Mouse (Mus musculus) lung, adult 2 months (tissue): ENCODE measurements around the gene Dclk1. TPM values are rescaled to one million over a fixed set of nuclear protein-coding genes. Genes with fewer than 3 reads are reported as not detected.

Experiments
- DNase-seq: peaks from one replicate; pipeline ENCODE4 v3.0.0; 2022
- H3K4me1 ChIP-seq: fragments of 200-500 bp; 2 replicates; pipeline ENCODE4 v1.6.1; 2011; ENCODE audit warnings: low read length; ENCODE audit not compliant: control insufficient read depth, insufficient read depth
- H3K4me3 ChIP-seq: fragments of 200-500 bp; replicated peaks from 2 replicates; pipeline ENCODE3; 2011; ENCODE audit warnings: low read depth, mild to moderate bottlenecking, control low read depth, low read length; ENCODE audit errors: extremely low read depth
- CTCF ChIP-seq: fragments of 200-500 bp; IDR thresholded peaks from 2 replicates; pipeline ENCODE4 v1.5.1; 2011; ENCODE audit warnings: mild to moderate bottlenecking, low read length, control low read depth; ENCODE audit not compliant: insufficient read depth
- POLR2A ChIP-seq: fragments of 200-500 bp; IDR thresholded peaks from 2 replicates; pipeline ENCODE4 v1.6.1; 2011; ENCODE audit warnings: low read depth, mild to moderate bottlenecking, control low read depth, low read length, borderline replicate concordance; ENCODE audit errors: extremely low read depth
- WGBS: fragments of 180-500 bp; shearing (Covaris S2); methylation state at CpG from one replicate; pipeline ENCODE4 v1.1.7; 2018; 5-methylcytosine and 5-hydroxymethylcytosine counted together
- polyA plus RNA-seq: library from polyadenylated mRNA; depleted of rRNA; stranded (reverse); fragments of >200 nt; gene quantifications from 2 replicates; pipeline ENCODE4 v1.2.3, GENCODE M21; 2012

The Dclk1 gene
- polyA plus RNA-seq, 1 experiment = 1.9 TPM

DNA sequence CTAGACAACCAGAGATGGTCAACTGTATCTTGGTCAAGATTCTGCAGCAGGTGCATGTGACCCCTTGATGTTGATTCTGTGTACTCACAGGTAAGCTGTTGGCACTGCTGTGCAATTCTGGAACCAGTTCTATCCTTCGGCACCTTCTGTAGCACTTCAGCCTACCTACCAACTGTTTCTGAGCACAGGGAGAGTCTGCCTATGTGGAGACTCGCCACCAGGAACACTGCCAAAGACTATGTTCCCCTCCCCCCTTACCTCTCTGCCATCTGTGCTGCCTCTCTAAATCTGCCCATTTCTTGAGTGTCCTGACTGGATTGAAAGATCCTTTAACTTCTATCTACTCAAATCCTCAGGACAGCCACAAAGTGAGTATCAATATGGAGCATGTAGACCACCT lies 201.6 kb downstream of the Dclk1 start:
- H3K4me1 ChIP-seq = no peaks in the 10 kb centered on the region

GRCm38 (mm10) chr3:55446681-55447080 lies 204.5 kb downstream of the Dclk1 start:
- no peak for DNase-seq
- 84% methylated on average over 7 of the region's 7 CpGs for WGBS
- H3K4me3 ChIP-seq = no peak overlapping the region
- no peaks in the 10 kb centered on the region for H3K4me1 ChIP-seq
- TF ChIP-seq POLR2A (no peak), CTCF (no peak)

More for the DNA sequence above, 201.6 kb downstream of the Dclk1 start:
- DNase-seq = no peak
- WGBS = 79% methylated on average over 2 of the region's 2 CpGs
- no peak overlapping the region for H3K4me3 ChIP-seq
- TF ChIP-seq CTCF (no peak), POLR2A (no peak)

DNA sequence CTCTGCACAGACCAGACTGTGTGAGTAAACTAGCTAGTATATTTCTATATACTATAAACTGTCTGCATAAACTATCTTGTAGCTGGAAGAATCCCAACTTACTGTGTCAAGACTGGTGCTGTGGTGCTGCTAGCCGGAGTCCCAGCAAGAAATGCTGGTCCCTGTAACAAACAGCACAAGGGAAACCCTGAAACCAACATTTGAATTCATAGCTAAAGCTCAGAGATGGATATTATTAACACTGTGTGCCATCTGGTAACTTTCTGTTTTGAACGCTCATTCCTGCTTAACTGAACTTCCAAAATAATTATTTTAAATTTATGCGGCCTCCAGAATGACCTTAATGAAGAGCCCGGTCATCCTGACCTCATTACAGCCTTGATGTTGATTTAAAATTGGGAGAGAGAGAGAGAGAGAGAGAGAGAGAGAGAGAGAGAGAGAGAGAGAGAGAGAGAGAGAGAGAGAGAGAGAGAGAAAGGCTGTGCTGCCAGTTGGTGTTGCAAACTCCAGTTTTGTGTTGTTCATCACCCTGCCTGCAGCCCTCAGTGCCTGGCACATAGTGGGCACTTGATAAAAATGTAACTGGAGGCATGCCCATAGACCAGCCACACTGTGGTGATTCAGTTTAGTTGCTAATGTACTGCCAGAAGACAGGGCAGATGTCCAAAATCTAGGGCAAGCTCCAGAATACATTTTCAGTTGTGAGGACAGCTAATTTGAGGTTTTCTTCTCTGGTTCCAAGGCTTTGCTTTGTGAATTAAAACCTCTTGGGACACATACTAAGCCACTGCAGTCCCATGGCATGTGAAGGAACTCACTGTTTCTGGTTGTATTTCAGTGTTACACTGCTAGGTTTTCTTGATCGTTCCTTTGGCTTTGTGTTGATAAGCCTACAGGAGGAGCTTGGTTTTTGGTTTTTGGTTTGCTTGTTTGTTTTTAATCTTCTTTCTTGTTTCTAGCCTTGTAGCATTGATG lies 205.6 kb downstream of the Dclk1 start:
- DNase-seq = no peak
- TF ChIP-seq POLR2A (no peak), CTCF (no peak)
- no peak overlapping the region for H3K4me3 ChIP-seq
- 69% methylated on average over 5 of the region's 5 CpGs for WGBS
- no peaks in the 10 kb centered on the region for H3K4me1 ChIP-seq

DNA sequence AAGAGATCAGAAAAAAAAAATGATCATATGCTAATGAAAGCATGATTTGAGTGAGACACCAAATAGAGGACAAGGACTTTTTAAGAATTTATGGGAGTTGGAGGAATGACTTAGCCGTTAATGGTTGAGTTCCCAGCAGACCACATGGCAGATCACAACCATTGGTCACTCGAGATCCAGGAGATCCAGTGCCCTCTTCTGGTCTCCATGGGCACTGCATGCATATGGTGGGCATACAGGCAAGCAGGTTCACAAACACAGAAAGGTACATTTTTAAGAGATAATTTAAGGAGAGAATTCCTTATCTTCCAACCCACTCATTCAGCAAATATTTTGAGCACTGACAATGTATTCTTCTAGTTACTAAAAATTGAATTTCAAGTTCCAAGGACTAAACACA lies 207.0 kb downstream of the Dclk1 start:
- no peaks in the 10 kb centered on the region for H3K4me1 ChIP-seq
- no peak for TF ChIP-seq CTCF
- TF ChIP-seq POLR2A = no peak
- no peak overlapping the region for H3K4me3 ChIP-seq
- WGBS = 90% methylated on average over 2 of the region's 2 CpGs
- no peak for DNase-seq

DNA sequence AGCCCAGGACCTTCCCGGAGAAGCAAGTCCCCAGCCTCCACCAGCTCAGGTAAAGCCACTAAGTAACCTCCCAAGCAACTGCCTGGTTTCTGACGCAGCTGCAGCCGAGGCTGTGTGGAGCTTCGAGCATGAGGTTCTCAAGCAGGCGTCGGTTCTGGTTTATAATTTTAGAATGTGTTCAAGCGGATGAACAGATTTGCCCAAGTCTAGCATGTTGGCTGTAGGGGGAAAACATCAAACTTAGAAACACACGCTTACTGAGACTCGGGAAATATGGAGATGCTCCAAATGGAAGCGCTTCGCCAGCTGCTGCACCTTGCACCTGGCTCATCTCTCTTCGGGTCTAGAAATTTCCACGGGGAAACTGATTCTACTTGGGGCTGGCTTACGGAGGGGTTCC lies 208.9 kb downstream of the Dclk1 start:
- DNase-seq = no peak
- Histone ChIP-seq H3K4me1 (no peaks in the 10 kb centered on the region), H3K4me3 (no peak overlapping the region)
- TF ChIP-seq CTCF (no peak), POLR2A (no peak)
- WGBS = 93% methylated on average over 14 of the region's 14 CpGs

GRCm38 (mm10) chr3:55451877-55452276 lies 209.7 kb downstream of the Dclk1 start:
- no peak for TF ChIP-seq CTCF
- TF ChIP-seq POLR2A = no peak
- WGBS = 67% methylated on average over 3 of the region's 3 CpGs
- Histone ChIP-seq H3K4me3 (no peak overlapping the region), H3K4me1 (no peaks in the 10 kb centered on the region)
- DNase-seq = no peak

- no peak for TF ChIP-seq POLR2A
- TF ChIP-seq CTCF = no peak
- 74% methylated on average over 2 of the region's 2 CpGs for WGBS
- Histone ChIP-seq H3K4me3 (no peak overlapping the region), H3K4me1 (no peaks in the 10 kb centered on the region)
- peak; percentile 19 for DNase-seq
These were observed 210.3 kb downstream of the Dclk1 start for GRCm38 (mm10) chr3:55452464-55452863.

DNA sequence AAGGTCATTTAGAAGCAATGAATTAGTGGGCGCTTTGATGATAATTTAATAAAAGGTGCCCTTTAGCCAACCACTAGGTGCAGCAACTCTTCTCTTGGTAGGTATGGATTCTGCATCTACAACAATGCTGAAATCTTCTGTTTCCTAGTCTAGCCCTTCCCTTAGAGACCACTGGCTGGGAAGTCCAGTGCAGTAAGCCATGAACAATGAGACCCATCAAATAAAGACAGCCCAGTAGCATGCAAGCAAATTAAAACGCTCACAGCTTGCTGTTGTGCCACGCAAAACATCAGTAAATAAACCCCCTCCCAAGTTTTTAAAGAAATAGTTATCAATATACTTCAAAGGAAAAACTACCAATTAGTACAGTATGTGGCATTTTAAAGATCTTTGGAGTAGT lies 218.9 kb downstream of the Dclk1 start:
- no peak overlapping the region for H3K4me3 ChIP-seq
- WGBS = 80% methylated on average over 3 of the region's 3 CpGs
- no peak for DNase-seq
- TF ChIP-seq CTCF = no peak
- no peak for TF ChIP-seq POLR2A
- peaks cover 2% of the 10 kb centered on the region; the same call in 1 of the 2 replicates for H3K4me1 ChIP-seq

DNA sequence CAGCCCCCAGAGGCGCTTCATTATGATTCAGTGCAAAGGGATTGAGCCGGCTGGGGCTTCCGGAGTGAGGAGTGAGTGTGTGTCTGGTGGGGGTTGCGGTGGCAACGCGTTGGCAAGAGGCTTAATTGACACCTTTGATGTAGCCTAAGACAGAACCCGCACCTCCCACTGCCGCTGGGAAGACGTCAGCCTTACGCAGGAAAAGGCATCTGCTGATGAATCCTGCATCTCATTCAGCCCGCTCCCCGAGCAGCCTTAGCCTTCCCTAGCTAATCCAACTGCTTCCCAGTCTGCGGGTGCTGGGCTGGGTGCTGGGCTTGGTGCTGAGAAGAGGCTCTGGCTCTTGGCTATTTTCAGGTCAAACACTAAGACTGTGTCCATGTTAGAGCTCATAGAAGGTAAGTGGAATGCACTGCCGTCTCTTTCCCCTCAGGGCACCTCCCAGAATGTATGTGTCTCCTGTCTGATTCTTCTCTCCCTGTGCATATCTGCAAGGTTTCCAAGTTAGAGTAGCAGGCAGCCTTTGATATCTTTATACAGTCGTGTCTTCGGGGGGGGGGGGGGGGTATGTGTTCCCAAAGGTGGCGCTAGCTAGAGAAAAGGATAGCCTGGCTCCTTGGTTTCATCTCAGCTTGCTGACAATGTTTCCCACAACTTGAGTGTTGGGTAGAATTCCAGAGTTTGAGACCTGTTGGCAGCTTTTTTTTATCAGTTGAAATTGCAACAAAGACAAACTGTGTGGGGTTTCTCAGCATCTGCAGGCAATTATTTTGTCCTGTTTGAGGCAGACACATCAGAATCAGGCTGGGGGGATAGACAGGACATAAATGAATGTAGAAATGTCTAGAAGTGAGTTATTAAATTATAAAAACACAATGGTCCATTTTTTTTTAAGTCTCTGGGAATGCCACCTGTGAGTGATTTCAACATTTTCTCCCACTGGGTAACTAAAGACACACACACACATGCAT lies 219.8 kb downstream of the Dclk1 start:
- Histone ChIP-seq H3K4me1 (peaks cover 2% of the 10 kb centered on the region; the same call in 1 of the 2 replicates), H3K4me3 (no peak overlapping the region)
- DNase-seq = no peak
- no peak for TF ChIP-seq CTCF
- no peak for TF ChIP-seq POLR2A
- 6% methylated on average over 17 of the region's 17 CpGs for WGBS
